Mouse (Mus musculus) kidney, embryonic 15.5 days (tissue): ENCODE measurements around the gene Gnai3. TPM values are rescaled to one million over a fixed set of nuclear protein-coding genes. Genes with fewer than 3 reads are reported as not detected.

Experiments used
- ATAC-seq: fragments of 200-750 bp; cut with Nextera tagmentation; replicated peaks from 2 replicates; pipeline ENCODE4 v1.8.0; 2017; ENCODE audit warnings: moderate TSS enrichment; ENCODE audit not compliant: low FRiP score
- H3K27ac ChIP-seq: fragments of 300-500 bp; sonication (generic); 2 replicates; pipeline ENCODE4 v1.5.1; 2015; ENCODE audit warnings: mild to moderate bottlenecking, inconsistent platforms
- H3K27me3 ChIP-seq: fragments of 300-500 bp; sonication (generic); 2 replicates; pipeline ENCODE4 v1.6.1; 2015; ENCODE audit warnings: inconsistent platforms
- H3K36me3 ChIP-seq: fragments of 300-500 bp; sonication (generic); 2 replicates; pipeline ENCODE4 v1.6.1; 2015; ENCODE audit warnings: inconsistent platforms
- H3K4me1 ChIP-seq: fragments of 300-500 bp; sonication (generic); 2 replicates; pipeline ENCODE4 v1.6.1; 2015; ENCODE audit warnings: inconsistent platforms
- H3K4me2 ChIP-seq: fragments of 300-500 bp; sonication (generic); 2 replicates; pipeline ENCODE4 v1.6.1; 2015; ENCODE audit warnings: moderate library complexity, mild to moderate bottlenecking, inconsistent platforms
- H3K4me3 ChIP-seq: fragments of 300-500 bp; sonication (generic); replicated peaks from 2 replicates; pipeline ENCODE4 v1.5.1; 2015; ENCODE audit warnings: mild to moderate bottlenecking, inconsistent platforms
- H3K9ac ChIP-seq: fragments of 300-500 bp; sonication (generic); 2 replicates; pipeline ENCODE4 v1.6.1; 2015; ENCODE audit warnings: mild to moderate bottlenecking, inconsistent platforms
- H3K9me3 ChIP-seq: fragments of 300-500 bp; sonication (generic); replicated peaks from 2 replicates; pipeline ENCODE4 v1.6.1; 2016; ENCODE audit warnings: inconsistent platforms
- WGBS: fragments of 180-500 bp; shearing (Covaris S2); methylation state at CpG from one replicate; pipeline ENCODE4 v1.1.7; 2015; ENCODE audit warnings: mixed read lengths; 5-methylcytosine and 5-hydroxymethylcytosine counted together
- polyA plus RNA-seq: library from polyadenylated mRNA; unstranded; fragments of >200 nt; fragmentation: Nextera tagmentation; extraction: Ambion mirVana; gene quantifications from 2 replicates; pipeline ENCODE4 v1.2.1, GENCODE M21; 2015

Gnai3 gene
- polyA plus RNA-seq, 1 experiment from 2014 or later: 176 TPM

DNA sequence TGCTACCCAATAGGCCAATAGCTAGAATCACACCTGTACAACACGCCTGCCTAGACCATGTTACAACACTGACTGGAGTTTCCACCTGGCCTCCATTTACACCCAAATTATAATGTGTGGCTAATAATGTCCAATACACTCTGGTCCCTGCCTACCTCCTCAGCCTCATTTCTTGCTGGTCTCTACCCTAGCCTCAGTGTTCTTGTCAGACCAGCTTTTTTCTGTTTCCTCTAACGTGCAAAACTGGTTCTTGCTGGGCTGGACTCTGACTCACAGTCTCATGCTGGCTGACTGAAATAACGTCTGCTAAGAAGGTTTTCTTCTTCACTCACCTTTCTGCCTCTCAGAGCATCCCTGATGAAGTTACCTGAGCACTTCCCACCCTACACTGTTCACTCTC is 19.6 kb downstream of the Gnai3 start:
- no peaks in the 10 kb centered on the region for H3K9me3 ChIP-seq
- H3K27me3 ChIP-seq: no peaks in the 10 kb centered on the region
- WGBS: 87% methylated on average over 3 of the region's 3 CpGs
- peaks cover 17% of the 10 kb centered on the region for H3K36me3 ChIP-seq
- H3K4me2 ChIP-seq: no peak overlapping the region
- no peak overlapping the region for H3K9ac ChIP-seq
- no peak overlapping the region for H3K27ac ChIP-seq
- no peak overlapping the region for H3K4me3 ChIP-seq
- no peak for ATAC-seq
- peaks cover 22% of the 10 kb centered on the region for H3K4me1 ChIP-seq

DNA sequence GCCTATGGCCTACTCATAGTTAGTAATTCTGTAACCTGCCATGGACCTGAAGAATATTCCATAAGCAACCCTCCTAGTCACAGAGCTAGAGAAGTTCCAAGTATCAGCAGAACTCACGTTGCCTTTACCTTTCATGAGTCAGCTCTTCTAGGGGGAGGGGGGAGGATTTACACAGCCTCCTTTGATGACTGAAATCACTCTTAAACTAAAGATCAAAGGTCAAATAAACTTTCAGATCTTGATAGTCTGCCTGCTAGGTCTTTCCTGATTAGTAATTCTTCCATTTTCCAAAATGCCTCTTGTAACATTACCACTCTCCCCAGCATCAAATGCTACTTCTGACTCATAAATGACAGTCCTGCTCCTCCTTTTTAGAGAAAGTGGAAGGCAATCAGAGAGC is 21.8 kb downstream of the Gnai3 start:
- Histone ChIP-seq H3K9me3 (no peaks in the 10 kb centered on the region), H3K4me3 (no peak overlapping the region), H3K27me3 (no peaks in the 10 kb centered on the region), H3K9ac (no peak overlapping the region), H3K27ac (no peak overlapping the region), H3K4me1 (peaks cover 12% of the 10 kb centered on the region), H3K36me3 (peaks cover 36% of the 10 kb centered on the region), H3K4me2 (no peak overlapping the region)
- 50% methylated on average over 1 of the region's 1 CpGs for WGBS
- no peak for ATAC-seq

DNA sequence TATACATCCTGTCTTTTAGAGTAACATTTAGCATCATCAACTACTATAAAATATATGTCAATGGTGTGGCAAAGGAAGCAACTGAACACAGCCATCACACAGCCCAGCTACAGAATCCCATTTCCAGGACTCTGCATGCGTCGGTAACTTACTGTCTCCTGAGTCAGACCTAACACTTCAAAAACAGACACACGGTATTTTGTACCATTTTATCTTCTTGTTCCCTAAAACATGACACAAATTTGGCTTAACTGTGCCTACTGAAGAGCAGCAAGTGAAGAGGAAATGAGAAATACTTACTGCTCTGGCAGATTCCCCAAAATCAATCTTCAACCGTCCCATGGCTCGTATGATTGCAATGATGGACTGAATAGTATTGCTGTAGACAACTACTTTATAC is 22.7 kb downstream of the Gnai3 start:
- WGBS: 87% methylated on average over 5 of the region's 5 CpGs

DNA sequence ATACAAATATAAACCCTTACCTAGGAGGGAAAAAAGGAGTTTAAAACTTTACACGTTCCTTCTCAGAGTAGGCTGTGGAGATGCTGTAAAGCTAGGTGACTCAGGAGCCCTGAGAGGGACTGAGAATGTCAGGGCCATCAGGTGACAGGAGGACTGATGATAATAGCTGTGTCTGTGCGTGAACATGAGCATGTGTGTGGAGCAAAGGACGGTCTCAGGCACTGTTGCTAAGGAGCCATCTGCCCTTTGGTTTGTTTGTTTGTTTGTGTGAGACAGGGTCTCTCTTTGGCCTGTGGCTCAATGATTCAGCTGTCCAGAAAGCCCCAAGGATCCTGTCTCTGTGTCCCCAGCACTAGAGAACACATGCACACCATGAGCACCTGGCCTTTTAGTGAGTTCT is 24.8 kb downstream of the Gnai3 start:
- no peaks in the 10 kb centered on the region for H3K9me3 ChIP-seq
- H3K4me1 ChIP-seq: no peaks in the 10 kb centered on the region
- H3K36me3 ChIP-seq: peaks cover 64% of the 10 kb centered on the region
- no peak overlapping the region for H3K4me2 ChIP-seq
- no peaks in the 10 kb centered on the region for H3K27me3 ChIP-seq
- no peak overlapping the region for H3K9ac ChIP-seq
- H3K4me3 ChIP-seq: no peak overlapping the region
- 80% methylated on average over 3 of the region's 3 CpGs for WGBS
- ATAC-seq: no peak
- no peak overlapping the region for H3K27ac ChIP-seq

More for the DNA sequence above, 22.7 kb downstream of the Gnai3 start:
- H3K4me2 ChIP-seq: no peak overlapping the region
- H3K9me3 ChIP-seq: no peaks in the 10 kb centered on the region
- no peak overlapping the region for H3K4me3 ChIP-seq
- H3K36me3 ChIP-seq: peaks cover 44% of the 10 kb centered on the region
- no peak overlapping the region for H3K9ac ChIP-seq
- peaks cover 3% of the 10 kb centered on the region for H3K4me1 ChIP-seq
- H3K27ac ChIP-seq: no peak overlapping the region
- H3K27me3 ChIP-seq: no peaks in the 10 kb centered on the region
- no peak for ATAC-seq

DNA sequence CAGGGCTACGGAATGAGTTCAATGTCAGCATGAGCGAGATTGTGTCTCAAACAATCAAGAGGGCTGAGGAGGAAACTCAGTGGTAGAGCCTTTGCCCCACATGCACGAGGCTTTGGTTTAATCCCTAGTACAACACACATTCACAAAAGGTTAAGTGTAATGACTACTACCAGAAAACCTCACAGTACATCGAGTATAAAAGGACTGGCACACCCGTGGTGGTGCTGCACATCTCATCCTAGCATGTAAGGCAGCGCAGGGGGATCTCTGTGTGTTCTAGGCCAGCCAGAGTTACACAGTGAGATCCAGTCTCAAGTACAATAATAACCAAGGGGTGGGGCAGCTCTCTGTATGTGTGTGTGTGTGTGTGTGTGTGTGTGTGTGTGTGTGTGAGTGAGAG is 28.5 kb downstream of the Gnai3 start:
- Histone ChIP-seq H3K4me1 (no peaks in the 10 kb centered on the region), H3K36me3 (peaks cover 85% of the 10 kb centered on the region), H3K9ac (no peak overlapping the region), H3K4me3 (no peak overlapping the region), H3K27me3 (no peaks in the 10 kb centered on the region), H3K9me3 (no peaks in the 10 kb centered on the region), H3K27ac (no peak overlapping the region), H3K4me2 (no peak overlapping the region)
- ATAC-seq: no peak
- WGBS: 98% methylated on average over 6 of the region's 6 CpGs

DNA sequence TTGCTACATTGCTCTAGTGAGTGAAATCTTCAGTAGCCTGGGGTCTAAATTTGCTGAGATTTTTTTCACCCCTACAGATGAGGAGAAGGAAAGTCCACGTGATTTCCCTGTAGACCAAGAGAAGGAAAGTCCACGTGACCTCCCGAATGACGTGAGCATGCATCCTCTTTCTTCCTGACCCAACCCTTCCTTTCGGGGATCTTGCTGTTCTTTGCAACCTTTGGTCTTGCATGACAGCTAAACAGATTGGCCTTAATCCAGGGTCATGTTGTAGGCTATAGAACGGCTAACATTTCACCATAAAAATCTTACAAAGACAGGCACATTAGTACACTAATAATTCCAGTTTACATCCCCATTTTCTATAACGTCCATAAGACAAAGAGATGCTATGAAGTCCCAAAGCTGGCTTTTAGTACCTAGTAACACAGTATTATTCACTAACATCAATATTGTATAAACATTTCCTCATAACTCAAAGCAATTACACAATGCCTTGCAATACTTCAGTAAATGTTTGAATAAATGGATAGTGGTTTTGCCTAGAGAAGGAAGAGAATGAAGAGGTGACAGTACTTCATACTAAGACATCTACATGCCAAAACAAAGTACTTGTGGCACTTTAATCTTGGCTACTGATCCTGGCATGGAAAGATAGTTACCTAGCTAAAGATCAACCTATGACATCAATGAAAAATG is 32.2 kb downstream of the Gnai3 start:
- Histone ChIP-seq H3K27me3 (no peaks in the 10 kb centered on the region), H3K36me3 (peaks cover 89% of the 10 kb centered on the region), H3K27ac (no peak overlapping the region), H3K9ac (no peak overlapping the region), H3K4me3 (no peak overlapping the region), H3K4me2 (no peak overlapping the region), H3K4me1 (no peaks in the 10 kb centered on the region), H3K9me3 (no peaks in the 10 kb centered on the region)
- whole genome bisulfite sequencing: 86% methylated on average over 7 of the region's 7 CpGs
- no peak for ATAC-seq

DNA sequence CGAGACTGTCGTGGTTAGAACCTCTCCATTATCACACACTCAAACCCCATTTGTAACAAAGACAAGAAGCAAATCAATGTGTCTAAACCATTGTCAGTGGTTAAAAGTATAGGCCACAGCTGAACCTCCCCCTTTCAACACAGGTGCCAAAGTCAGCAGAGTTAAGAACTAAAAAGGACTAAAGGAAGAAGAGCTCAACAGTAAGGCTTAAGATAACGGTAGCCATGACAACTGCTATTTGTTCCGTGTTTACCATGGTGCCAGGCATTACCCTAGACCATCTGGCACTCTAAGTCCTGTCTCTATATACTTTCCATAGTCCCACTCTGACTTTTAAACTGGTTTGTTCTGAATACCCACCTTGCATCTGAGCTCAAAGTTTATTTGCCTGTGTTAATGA is 33.3 kb downstream of the Gnai3 start:
- no peaks in the 10 kb centered on the region for H3K4me1 ChIP-seq
- no peak overlapping the region for H3K4me3 ChIP-seq
- no peak overlapping the region for H3K4me2 ChIP-seq
- no peak overlapping the region for H3K9ac ChIP-seq
- no peaks in the 10 kb centered on the region for H3K9me3 ChIP-seq
- no peak for ATAC-seq
- H3K27me3 ChIP-seq: no peaks in the 10 kb centered on the region
- WGBS: 88% methylated on average over 4 of the region's 4 CpGs
- H3K36me3 ChIP-seq: peaks cover 89% of the 10 kb centered on the region
- no peak overlapping the region for H3K27ac ChIP-seq

DNA sequence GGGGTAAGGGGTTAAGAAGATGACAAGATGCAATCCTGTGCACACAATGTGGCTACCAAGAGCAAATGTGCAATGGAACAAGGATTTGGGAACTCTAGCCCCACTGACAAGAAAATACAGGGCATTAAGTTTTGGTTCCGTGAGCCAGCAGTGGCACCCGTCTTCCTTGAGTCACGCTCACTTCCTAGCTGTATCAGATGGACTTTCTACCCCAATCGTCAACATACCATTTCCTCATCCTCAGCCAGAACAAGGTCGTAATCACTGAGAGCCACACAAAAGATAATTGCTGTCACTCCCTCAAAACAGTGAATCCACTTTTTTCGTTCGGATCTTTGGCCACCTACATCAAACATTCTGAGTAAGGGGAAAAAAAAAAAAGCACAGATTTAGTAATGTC is 33.7 kb downstream of the Gnai3 start:
- Histone ChIP-seq H3K36me3 (peaks cover 87% of the 10 kb centered on the region), H3K9ac (no peak overlapping the region), H3K27me3 (no peaks in the 10 kb centered on the region), H3K9me3 (no peaks in the 10 kb centered on the region), H3K4me1 (no peaks in the 10 kb centered on the region), H3K4me2 (no peak overlapping the region), H3K27ac (no peak overlapping the region), H3K4me3 (no peak overlapping the region)
- ATAC-seq: no peak
- WGBS: 85% methylated on average over 7 of the region's 7 CpGs

DNA sequence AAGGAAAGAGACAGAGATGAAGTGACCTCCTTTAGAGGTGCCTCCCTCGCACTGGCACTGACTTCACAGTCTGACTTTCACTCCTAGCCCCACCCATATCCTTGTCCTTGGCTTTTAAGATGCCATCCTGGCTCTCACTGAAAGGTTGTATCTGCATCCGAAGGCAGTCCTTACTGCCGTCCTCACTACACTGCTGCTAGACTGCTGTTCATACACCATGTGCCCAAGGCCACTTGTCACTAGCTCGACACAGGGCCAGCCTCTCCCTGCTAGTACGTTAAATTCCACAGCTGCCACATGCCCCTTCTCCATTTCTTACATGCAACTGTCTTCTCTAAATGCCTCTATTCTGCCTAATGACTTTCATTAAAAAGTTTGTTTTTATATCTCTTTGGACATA is 34.6 kb downstream of the Gnai3 start:
- Histone ChIP-seq H3K4me1 (no peaks in the 10 kb centered on the region), H3K4me2 (no peak overlapping the region), H3K9ac (no peak overlapping the region), H3K9me3 (no peaks in the 10 kb centered on the region), H3K27me3 (no peaks in the 10 kb centered on the region), H3K4me3 (no peak overlapping the region), H3K27ac (no peak overlapping the region), H3K36me3 (peaks cover 84% of the 10 kb centered on the region)
- WGBS: 87% methylated on average over 5 of the region's 5 CpGs
- no peak for ATAC-seq

DNA sequence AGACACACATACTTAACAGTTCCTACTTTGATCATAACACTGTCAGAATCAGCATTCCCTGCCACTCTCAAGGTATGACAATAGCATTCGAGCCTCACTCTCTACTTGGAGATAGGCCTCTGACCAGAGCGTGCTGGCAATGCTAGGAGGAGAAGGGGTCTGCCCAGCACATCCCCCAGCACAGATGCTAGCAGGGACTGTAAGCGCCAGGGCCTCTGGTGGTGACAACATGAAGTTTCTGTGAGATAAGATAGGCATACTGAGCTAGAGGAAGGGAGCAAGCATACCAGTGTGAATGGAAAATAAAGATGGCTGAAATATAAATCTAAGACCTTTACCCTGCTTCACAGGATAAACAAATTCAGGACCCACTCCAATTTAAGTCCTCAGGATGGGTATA is 40.7 kb downstream of the Gnai3 start:
- no peak overlapping the region for H3K9ac ChIP-seq
- H3K36me3 ChIP-seq: peaks cover 51% of the 10 kb centered on the region
- H3K9me3 ChIP-seq: no peaks in the 10 kb centered on the region
- no peak overlapping the region for H3K27ac ChIP-seq
- H3K27me3 ChIP-seq: no peaks in the 10 kb centered on the region
- no peak overlapping the region for H3K4me3 ChIP-seq
- no peaks in the 10 kb centered on the region for H3K4me1 ChIP-seq
- no peak overlapping the region for H3K4me2 ChIP-seq
- ATAC-seq: no peak
- 87% methylated on average over 3 of the region's 3 CpGs for WGBS

DNA sequence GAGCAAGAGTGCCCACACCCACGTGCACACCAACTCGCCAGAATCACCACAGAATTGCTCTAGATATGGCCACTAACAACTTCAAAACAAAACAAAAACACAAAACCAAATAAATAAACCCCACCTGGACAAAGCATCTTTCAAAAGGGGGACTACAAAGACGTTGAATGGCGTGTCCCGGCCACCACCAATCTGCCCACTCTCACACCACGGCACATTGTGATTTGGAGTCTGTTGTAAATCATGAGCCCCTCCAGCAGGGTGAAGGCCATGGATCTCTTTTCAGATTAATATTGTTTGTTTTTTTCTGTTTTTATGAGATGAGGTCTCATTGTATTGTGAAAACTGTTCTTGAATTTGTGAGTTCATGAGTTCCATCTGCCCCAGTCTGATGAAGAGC is 43.9 kb downstream of the Gnai3 start:
- H3K4me2 ChIP-seq: no peak overlapping the region
- H3K36me3 ChIP-seq: peaks cover 22% of the 10 kb centered on the region
- no peaks in the 10 kb centered on the region for H3K9me3 ChIP-seq
- no peak overlapping the region for H3K4me3 ChIP-seq
- H3K4me1 ChIP-seq: no peaks in the 10 kb centered on the region
- 86% methylated on average over 6 of the region's 6 CpGs for WGBS
- no peak overlapping the region for H3K9ac ChIP-seq
- H3K27ac ChIP-seq: no peak overlapping the region
- ATAC-seq: no peak
- no peaks in the 10 kb centered on the region for H3K27me3 ChIP-seq

DNA sequence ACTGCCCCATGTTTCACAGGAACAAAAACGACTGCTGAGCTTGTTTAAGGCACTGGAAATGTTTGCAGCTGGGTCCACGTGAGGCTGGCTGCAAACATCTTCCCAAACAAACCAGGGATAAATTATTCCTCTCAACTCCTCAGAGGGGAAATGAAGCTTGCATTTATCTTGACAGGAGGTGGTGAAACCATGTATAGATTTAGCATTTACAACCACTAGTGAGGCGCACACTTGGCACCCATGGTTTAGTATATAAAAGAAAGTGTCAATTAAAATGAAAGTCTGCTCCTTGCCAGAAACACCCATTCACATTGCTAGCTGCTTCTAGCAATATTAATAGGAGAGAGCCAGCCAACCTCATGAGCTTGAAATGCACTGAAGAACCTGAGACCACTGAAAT is 44.4 kb downstream of the Gnai3 start:
- WGBS: 48% methylated on average over 3 of the region's 3 CpGs
- Histone ChIP-seq H3K4me2 (no peak overlapping the region), H3K4me1 (no peaks in the 10 kb centered on the region), H3K27me3 (no peaks in the 10 kb centered on the region), H3K9me3 (no peaks in the 10 kb centered on the region), H3K36me3 (peaks cover 21% of the 10 kb centered on the region), H3K4me3 (no peak overlapping the region), H3K27ac (no peak overlapping the region), H3K9ac (no peak overlapping the region)
- ATAC-seq: no peak

DNA sequence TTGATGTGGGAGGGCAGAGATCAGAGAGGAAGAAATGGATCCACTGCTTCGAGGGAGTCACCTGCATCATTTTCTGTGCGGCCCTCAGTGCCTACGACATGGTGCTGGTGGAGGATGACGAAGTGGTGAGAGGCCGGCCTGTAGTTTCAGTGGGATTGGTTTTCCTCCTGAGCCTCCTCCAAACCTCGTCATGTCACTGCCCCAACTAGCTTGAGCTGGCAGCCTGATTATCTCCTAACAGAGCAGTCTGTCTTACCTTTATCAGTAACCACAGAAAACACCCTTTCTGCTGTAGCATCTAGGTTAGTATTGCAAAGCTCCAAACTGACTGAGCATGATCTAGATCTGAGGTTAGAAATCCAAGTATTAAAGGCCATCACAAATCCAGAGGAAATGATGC is 47.6 kb downstream of the Gnai3 start:
- H3K4me1 ChIP-seq: no peaks in the 10 kb centered on the region
- ATAC-seq: 0 out of 2 replicates have a peak, but pooled peaks have one; percentile 38
- H3K9me3 ChIP-seq: no peaks in the 10 kb centered on the region
- H3K27ac ChIP-seq: no peak overlapping the region
- no peak overlapping the region for H3K4me2 ChIP-seq
- H3K4me3 ChIP-seq: no peak overlapping the region
- no peak overlapping the region for H3K9ac ChIP-seq
- WGBS: 45% methylated on average over 6 of the region's 6 CpGs
- no peaks in the 10 kb centered on the region for H3K27me3 ChIP-seq
- H3K36me3 ChIP-seq: no peaks in the 10 kb centered on the region
